Mouse (Mus musculus): Measurements from ENCODE around the gene Gpnmb. TPM values are rescaled to one million over a fixed set of nuclear protein-coding genes. Genes with fewer than 3 reads are reported as not detected.

Gene Gpnmb
- polyA plus RNA-seq (2012; rRNA removed): 0.55 and 0.82 TPM in 2 replicates

DNA sequence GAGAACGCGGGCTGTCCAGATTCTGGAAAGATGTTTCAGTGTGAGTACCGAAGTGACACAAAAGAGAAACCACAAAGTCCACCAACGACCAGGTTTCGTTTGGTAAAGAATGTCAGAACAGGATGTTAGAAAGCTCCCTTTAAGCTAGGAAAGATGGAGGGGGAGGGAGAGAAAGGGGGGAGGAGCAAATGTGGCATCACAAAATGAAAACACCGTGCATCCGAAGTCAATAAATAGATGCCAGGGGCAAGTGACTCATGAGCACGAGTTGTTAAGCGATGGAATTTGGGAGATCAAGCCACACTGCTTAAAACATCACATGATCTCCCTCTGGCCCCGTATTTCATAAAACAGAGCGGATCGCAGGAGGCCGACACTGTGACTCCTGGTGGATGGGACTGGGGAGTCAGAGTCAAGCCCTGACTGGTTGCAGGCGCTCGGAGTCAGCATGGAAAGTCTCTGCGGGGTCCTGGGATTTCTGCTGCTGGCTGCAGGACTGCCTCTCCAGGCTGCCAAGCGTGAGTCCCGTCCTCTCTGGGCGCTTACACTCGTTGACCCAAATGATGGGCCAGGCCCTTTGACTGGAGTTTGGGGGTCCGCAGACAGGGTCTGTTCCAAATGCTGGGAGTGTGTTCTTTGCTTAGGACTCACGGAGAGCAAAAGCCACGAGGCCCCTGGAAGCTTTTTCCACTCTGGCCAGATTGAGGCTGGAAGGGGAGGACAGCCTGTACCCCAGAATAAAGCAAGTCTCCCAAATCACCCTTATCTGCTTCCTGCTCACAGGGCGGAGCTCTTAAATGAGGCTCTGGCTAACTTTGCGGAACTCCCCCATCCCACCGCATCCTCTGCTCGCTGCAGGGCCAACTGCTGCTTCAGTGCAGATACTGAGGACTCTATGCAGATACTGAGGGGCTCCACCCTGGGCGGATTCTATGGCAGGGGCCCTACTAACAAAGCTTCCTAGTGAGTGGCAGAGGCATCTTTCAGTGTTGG lies at the start of gene Gpnmb:
Gene Gpnmb (plus strand): TSS at position 272 of the 993 bp plus-strand sequence.

DNA sequence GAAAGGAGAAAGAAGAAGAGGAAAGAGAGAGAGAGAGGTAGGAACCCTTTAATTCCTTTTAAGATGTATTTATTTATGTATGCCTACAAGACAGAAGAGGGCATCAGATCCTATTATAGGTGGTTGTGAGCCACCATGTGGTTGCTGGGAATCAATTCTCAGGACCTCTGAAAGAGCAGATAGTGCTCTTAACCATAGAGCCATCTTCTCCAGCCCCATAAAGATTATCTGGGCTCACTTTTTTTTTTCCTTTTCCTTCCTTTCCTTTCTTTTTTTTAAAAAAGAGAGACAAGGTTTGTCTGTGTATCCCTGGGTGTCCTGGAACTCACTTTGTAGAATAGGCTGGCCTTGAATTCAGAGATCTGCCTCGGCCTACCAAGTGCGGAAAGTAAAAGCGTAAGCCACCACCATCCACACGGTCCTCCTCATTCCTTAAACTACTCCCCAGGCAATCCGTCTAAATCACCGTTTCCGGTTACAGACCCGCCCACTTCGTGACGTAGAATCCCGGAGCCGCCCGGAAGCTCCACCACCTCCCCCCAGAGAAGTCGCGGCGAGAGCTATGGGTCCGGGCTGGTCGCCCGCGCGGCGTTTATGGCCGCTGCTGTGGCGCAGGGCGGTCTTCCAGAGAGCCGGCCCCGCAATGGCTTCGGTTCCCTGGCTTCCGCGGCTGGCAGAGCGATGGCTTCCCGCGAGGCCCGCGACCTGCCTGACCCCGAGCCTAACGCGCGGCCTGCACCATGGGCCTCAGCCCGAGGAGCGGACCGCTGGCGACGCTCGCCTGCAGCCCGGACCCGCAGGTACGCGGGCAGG lies 37.2 kb downstream of the Gpnmb start, which contains the start of gene Malsu1:
Gene Malsu1 (plus strand): TSS at position 492 of the 813 bp plus-strand sequence.

Other genes starting within 250 kb of the Gpnmb start
- 17.0 and 25.2 TPM in 2 replicates for gene Tmem176a, start 195.6 kb upstream of the Gpnmb start, polyA plus RNA-seq (2012; rRNA removed)
- gene Tmem176b, start 195.1 kb upstream of the Gpnmb start, polyA plus RNA-seq (2012; rRNA removed): 47.0 and 85.5 TPM in 2 replicates
- not detected in 2 replicates for gene Aoc1, start 163.7 kb upstream of the Gpnmb start, polyA plus RNA-seq (2012; rRNA removed)
- gene 1600015I10Rik, start 106.7 kb upstream of the Gpnmb start, polyA plus RNA-seq (2012; rRNA removed): not detected in 2 replicates
- gene Doxl2, start 61.6 kb upstream of the Gpnmb start, polyA plus RNA-seq (2012; rRNA removed): not detected in 2 replicates
- not detected in 2 replicates for gene Svs1, start 49.7 kb upstream of the Gpnmb start, polyA plus RNA-seq (2012; rRNA removed)
- 30.8 and 33.8 TPM in 2 replicates for gene Malsu1, start 37.2 kb downstream of the Gpnmb start, polyA plus RNA-seq (2012; rRNA removed)
- 56.0 and 61.3 TPM in 2 replicates for gene Igf2bp3, start 178.4 kb downstream of the Gpnmb start, polyA plus RNA-seq (2012; rRNA removed)
- 266 and 284 TPM in 2 replicates for gene Tra2a, start 227.5 kb downstream of the Gpnmb start, polyA plus RNA-seq (2012; rRNA removed)

All from central nervous system, embryonic 11.5 days (tissue).